Mouse (Mus musculus) liver, embryonic 11.5 days (tissue): ENCODE data around the gene Tmcc1. TPM values are rescaled to one million over a fixed set of nuclear protein-coding genes. Genes with fewer than 3 reads are reported as not detected.

Source experiments
- ATAC-seq: fragments of 200-750 bp; cut with Nextera tagmentation; replicated peaks from 2 replicates; pipeline ENCODE4 v1.8.0; 2017; ENCODE audit warnings: moderate number of reproducible peaks, mild to moderate bottlenecking, moderate TSS enrichment, moderate library complexity; ENCODE audit not compliant: low FRiP score
- DNase-seq: peaks from one replicate; pipeline ENCODE4 v3.0.0-alpha.2; 2017; ENCODE audit warnings: low spot score
- H3K27ac ChIP-seq: fragments of 300-500 bp; sonication (generic); 2 replicates; pipeline ENCODE4 v1.5.1; 2014; ENCODE audit warnings: mild to moderate bottlenecking, low read depth, low read length, control low read depth
- H3K27me3 ChIP-seq: fragments of 300-500 bp; sonication (generic); replicated peaks from 2 replicates; pipeline ENCODE4 v1.6.1; 2014; ENCODE audit warnings: low read length, mixed read lengths; ENCODE audit not compliant: control insufficient read depth, insufficient read depth
- H3K36me3 ChIP-seq: fragments of 300-500 bp; sonication (generic); 2 replicates; pipeline ENCODE4 v1.6.1; 2014; ENCODE audit warnings: mild to moderate bottlenecking, low read length, moderate library complexity, mixed read lengths; ENCODE audit not compliant: control insufficient read depth, insufficient read depth
- H3K4me1 ChIP-seq: fragments of 300-500 bp; sonication (generic); replicated peaks from 2 replicates; pipeline ENCODE4 v1.6.1; 2014; ENCODE audit warnings: low read length, mixed read lengths; ENCODE audit not compliant: control insufficient read depth, insufficient read depth
- H3K4me2 ChIP-seq: fragments of 300-500 bp; sonication (generic); 2 replicates; pipeline ENCODE4 v1.6.1; 2014; ENCODE audit warnings: mild to moderate bottlenecking, control low read depth, moderate library complexity
- H3K4me3 ChIP-seq: fragments of 300-500 bp; sonication (generic); 2 replicates; pipeline ENCODE4 v1.5.1; 2014; ENCODE audit warnings: low read depth, low read length, control low read depth
- H3K9ac ChIP-seq: fragments of 300-500 bp; sonication (generic); 2 replicates; pipeline ENCODE4 v1.6.1; 2014; ENCODE audit warnings: low read depth, low read length, control low read depth
- H3K9me3 ChIP-seq: fragments of 300-500 bp; sonication (generic); 2 replicates; pipeline ENCODE4 v1.6.1; 2016; ENCODE audit warnings: low read length, inconsistent platforms, mixed read lengths; ENCODE audit not compliant: control insufficient read depth
- WGBS: fragments of 180-500 bp; shearing (Covaris S2); extraction: QIAGEN DNeasy Blood & Tissue Kit; methylation state at CpG from one replicate; pipeline ENCODE4 v1.1.7; 2014; 5-methylcytosine and 5-hydroxymethylcytosine counted together
- polyA plus RNA-seq: library from polyadenylated mRNA; unstranded; fragments of >200 nt; fragmentation: Nextera tagmentation; extraction: Ambion mirVana; gene quantifications from 2 replicates; pipeline ENCODE4 v1.2.1, GENCODE M21; 2014

Tmcc1 gene
- polyA plus RNA-seq, 1 experiment from 2014 or later = 8.0 TPM

DNA sequence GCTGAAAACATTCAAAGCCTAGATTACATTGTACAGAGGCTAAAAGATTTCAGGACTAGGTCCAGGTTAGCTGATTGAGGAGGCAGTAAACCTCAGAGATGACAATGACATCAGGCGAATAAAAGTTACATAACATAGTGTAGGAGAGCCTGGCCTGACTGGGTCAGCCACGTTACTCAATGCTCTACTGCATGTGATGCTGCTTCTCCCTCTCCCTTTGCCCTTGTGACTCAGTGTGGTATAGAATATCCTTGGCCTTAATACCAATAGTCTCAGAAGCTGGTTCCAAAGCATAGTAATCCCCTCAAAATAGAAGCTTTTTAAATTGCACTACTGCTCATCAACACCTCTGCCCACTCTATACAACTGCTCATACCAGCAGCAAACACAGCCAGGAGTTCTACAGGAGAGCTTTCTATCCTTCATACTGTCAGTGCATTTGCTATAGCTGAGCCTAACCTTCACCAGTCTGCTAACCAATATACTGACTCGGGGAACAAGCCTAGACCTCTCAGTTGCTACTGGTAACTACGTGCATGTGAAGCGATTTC, 155.9 kb downstream of the Tmcc1 start:
- Histone ChIP-seq H3K4me2 (no peak overlapping the region), H3K36me3 (no peaks in the 10 kb centered on the region; the same call in 1 of the 2 replicates), H3K4me1 (peaks cover 12% of the 10 kb centered on the region), H3K9ac (no peak overlapping the region), H3K27ac (no peak overlapping the region), H3K4me3 (no peak overlapping the region), H3K9me3 (no peaks in the 10 kb centered on the region), H3K27me3 (no peaks in the 10 kb centered on the region)
- 87% methylated on average over 5 of the region's 5 CpGs for WGBS
- ATAC-seq (no peak), DNase-seq (no peak)

DNA sequence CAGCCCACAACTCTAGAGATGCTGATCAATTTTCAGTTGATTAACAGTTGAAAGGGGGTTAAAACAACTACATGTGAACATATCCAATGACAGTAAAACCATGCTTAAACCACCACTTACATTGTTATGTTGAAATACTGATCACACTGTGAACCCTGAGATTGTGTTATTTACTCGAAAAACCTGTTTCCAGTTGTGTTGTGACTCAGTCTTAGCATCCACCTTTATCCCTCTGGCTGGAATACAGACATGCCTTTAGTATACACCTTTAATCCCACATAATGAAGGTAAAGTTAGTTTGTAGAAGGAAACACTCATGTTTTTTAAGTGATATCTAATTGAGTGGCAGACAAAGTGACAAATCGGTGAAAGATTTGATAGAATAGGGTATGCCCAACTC, 156.7 kb downstream of the Tmcc1 start:
- Histone ChIP-seq H3K9ac (no peak overlapping the region), H3K36me3 (no peaks in the 10 kb centered on the region; the same call in 1 of the 2 replicates), H3K27me3 (no peaks in the 10 kb centered on the region), H3K4me2 (no peak overlapping the region), H3K4me3 (no peak overlapping the region), H3K27ac (no peak overlapping the region), H3K9me3 (no peaks in the 10 kb centered on the region), H3K4me1 (peaks cover 12% of the 10 kb centered on the region)
- WGBS = 86% methylated on average over 2 of the region's 2 CpGs
- ATAC-seq = no peak
- DNase-seq = no peak

GRCm38 (mm10) chr6:116031052-116031451, 162.2 kb downstream of the Tmcc1 start:
- H3K4me3 ChIP-seq = no peak overlapping the region
- no peaks in the 10 kb centered on the region for H3K27me3 ChIP-seq
- no peaks in the 10 kb centered on the region; the same call in 1 of the 2 replicates for H3K4me1 ChIP-seq
- no peak overlapping the region for H3K9ac ChIP-seq
- no peaks in the 10 kb centered on the region; the same call in 1 of the 2 replicates for H3K36me3 ChIP-seq
- no peak overlapping the region for H3K4me2 ChIP-seq
- H3K27ac ChIP-seq = no peak overlapping the region
- DNase-seq (no peak), ATAC-seq (peak; percentile 77)
- H3K9me3 ChIP-seq = no peaks in the 10 kb centered on the region
- 66% methylated on average over 5 of the region's 5 CpGs for WGBS

DNA sequence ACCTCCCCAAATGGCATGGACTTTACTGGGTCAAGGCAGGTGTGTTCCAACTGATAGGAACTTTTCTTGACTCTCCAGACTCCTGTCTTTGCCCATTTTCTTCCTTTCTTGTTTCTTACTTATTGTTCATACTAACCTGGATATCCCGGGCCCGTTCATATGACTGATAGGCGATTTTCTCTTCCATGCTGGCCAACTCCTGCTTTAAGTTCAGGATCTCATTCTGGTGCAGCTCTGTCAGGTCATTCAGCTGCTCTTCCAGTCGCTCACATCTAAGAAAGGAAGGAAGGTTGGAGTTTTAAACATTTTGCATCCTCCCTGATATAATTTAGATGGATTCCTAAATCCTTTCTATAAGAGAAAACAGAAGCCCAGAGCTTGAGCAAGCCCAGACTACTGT, 168.6 kb downstream of the Tmcc1 start:
- ATAC-seq (no peak), DNase-seq (no peak)
- WGBS = 85% methylated on average over 4 of the region's 4 CpGs
- no peak overlapping the region for H3K9ac ChIP-seq
- no peak overlapping the region for H3K27ac ChIP-seq
- H3K4me1 ChIP-seq = no peaks in the 10 kb centered on the region
- H3K36me3 ChIP-seq = 0 out of 2 replicates have a peak, but pooled peaks cover 4% of the 10 kb centered on the region
- H3K4me2 ChIP-seq = no peak overlapping the region
- H3K4me3 ChIP-seq = no peak overlapping the region
- no peaks in the 10 kb centered on the region for H3K27me3 ChIP-seq
- peaks cover 9% of the 10 kb centered on the region for H3K9me3 ChIP-seq

DNA sequence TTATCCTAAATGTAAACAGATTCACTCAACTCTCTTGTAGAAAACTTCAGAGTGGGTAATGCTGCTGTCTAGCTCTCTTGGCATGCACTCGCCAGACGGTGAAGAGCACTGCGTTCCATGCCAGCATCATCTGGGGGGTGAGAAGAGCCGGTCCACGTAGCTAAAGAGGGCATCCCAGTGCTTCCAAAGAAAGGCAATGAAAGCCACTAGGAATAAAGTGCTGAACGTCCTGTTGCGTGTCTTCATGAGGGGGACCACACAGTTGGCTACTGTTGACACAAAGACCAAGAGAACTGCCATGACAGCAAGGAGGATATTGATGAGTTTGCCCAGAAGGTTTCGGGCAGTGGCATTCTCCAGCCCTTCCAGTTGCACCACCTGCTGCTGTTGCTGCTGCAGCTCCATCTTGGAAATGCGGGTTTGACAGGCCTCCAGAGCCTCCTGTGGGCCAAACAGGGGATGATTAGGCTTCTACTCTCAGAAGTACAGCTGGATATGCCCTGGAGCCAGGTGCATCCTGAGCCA, 171.3 kb downstream of the Tmcc1 start:
- 87% methylated on average over 9 of the region's 9 CpGs for WGBS
- H3K4me2 ChIP-seq = no peak overlapping the region
- H3K36me3 ChIP-seq = 0 out of 2 replicates have a peak, but pooled peaks cover 4% of the 10 kb centered on the region
- H3K9me3 ChIP-seq = peaks cover 9% of the 10 kb centered on the region
- no peak overlapping the region for H3K4me3 ChIP-seq
- no peaks in the 10 kb centered on the region for H3K27me3 ChIP-seq
- no peaks in the 10 kb centered on the region for H3K4me1 ChIP-seq
- H3K9ac ChIP-seq = no peak overlapping the region
- DNase-seq (no peak), ATAC-seq (no peak; the same call in 1 of the 2 replicates)
- H3K27ac ChIP-seq = no peak overlapping the region

GRCm38 (mm10) chr6:116015902-116016301, 177.4 kb downstream of the Tmcc1 start:
- H3K27me3 ChIP-seq = no peaks in the 10 kb centered on the region
- DNase-seq = no peak

DNA sequence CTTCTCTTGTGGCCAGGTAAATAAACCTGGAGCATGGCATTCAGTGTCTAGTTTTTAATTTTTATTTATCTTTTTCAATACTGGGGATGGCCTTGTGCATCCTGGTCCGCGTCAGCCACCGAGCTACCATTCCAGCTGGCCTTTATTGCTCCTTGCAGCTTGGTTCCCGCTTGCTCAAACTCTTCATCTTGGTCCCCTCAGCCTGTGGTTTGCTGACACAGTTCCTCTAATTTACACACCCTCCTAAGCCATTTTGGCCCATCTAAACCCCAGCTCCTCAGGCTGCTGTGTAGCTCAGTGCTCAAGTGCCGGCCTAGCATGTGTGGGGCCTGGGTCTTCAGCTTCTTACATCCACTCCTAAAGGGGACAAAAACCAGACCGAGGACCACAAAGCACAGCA, 179.2 kb downstream of the Tmcc1 start:
- DNase-seq (no peak), ATAC-seq (no peak)
- Histone ChIP-seq H3K4me3 (no peak overlapping the region), H3K9ac (no peak overlapping the region), H3K27ac (no peak overlapping the region), H3K4me2 (no peak overlapping the region), H3K4me1 (no peaks in the 10 kb centered on the region), H3K9me3 (no peaks in the 10 kb centered on the region), H3K27me3 (no peaks in the 10 kb centered on the region), H3K36me3 (no peaks in the 10 kb centered on the region)
- 73% methylated on average over 6 of the region's 6 CpGs for WGBS

More at GRCm38 (mm10) chr6:116015902-116016301, 177.4 kb downstream of the Tmcc1 start:
- no peaks in the 10 kb centered on the region for H3K9me3 ChIP-seq
- no peaks in the 10 kb centered on the region for H3K4me1 ChIP-seq
- ATAC-seq = no peak
- no peak overlapping the region for H3K9ac ChIP-seq
- no peak overlapping the region for H3K4me2 ChIP-seq
- H3K27ac ChIP-seq = no peak overlapping the region
- no peak overlapping the region for H3K4me3 ChIP-seq
- H3K36me3 ChIP-seq = no peaks in the 10 kb centered on the region
- WGBS = 94% methylated on average over 3 of the region's 3 CpGs

GRCm38 (mm10) chr6:116013687-116014086, 179.6 kb downstream of the Tmcc1 start:
- Histone ChIP-seq H3K27ac (no peak overlapping the region), H3K4me1 (no peaks in the 10 kb centered on the region), H3K4me3 (no peak overlapping the region), H3K36me3 (no peaks in the 10 kb centered on the region), H3K4me2 (no peak overlapping the region), H3K9ac (no peak overlapping the region), H3K27me3 (no peaks in the 10 kb centered on the region), H3K9me3 (no peaks in the 10 kb centered on the region)
- WGBS = 54% methylated on average over 3 of the region's 3 CpGs
- ATAC-seq (no peak), DNase-seq (no peak)

- DNase-seq (peak; percentile 75), ATAC-seq (no peak)
- Histone ChIP-seq H3K27me3 (no peaks in the 10 kb centered on the region), H3K4me3 (no peak overlapping the region), H3K27ac (no peak overlapping the region), H3K4me2 (no peak overlapping the region), H3K9ac (no peak overlapping the region), H3K4me1 (peaks cover 8% of the 10 kb centered on the region), H3K36me3 (no peaks in the 10 kb centered on the region), H3K9me3 (no peaks in the 10 kb centered on the region)
- 4% methylated on average over 6 of the region's 6 CpGs for WGBS
Measured at GRCm38 (mm10) chr6:116010541-116010940, 182.7 kb downstream of the Tmcc1 start.
